Mouse (Mus musculus): ENCODE data around the gene Cyb5r1.

Cyb5r1 gene

DNA sequence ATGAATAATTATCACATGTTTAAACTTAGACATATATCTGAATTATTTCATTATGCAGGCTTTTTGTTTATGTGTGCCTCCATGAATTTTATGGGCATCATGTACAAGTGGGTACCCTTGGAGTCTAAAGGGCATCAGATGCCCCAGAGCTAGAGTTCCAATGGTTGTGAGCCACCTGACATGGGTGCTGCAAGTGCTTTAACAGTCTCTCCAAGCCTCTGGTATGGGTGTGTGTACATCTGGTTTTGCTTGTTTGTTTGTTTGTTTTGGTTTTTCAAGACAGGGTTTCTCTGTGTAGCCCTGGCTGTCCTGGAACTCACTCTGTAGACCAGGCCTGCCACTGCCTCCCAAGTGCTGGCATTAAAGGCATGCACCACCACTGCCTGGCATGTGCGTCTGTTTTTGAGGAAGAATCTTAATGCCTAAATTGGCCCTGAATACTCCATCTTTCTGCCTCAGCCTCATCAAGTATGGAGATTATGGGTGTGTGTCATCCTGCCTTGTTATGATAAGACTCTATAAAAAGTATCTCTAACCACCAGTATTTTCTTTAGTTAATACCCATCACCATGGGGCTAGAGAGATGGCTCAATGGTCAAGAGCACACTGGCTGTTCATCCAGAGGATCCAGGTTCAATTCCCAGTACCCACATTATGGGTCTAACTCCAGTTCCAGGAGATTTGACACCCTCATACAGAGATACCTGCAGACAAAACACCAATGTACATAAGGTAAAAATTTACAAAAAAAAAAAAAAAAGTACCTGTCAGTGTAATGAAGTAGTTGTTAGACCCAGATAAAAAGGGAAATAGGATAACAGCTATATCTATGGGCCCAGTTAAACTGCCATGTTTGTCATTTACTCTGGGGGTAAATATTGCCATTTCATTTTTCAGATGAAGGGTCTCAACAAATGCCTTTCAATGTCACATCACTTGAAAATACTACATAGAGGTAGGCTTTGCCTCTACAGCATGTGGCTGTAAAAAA is 55.2 kb downstream of the Cyb5r1 start:
- no peak for DNase-seq

Measured in kidney, adult 8-10 months (tissue).